Mouse (Mus musculus) adrenal gland, postnatal 14 days (tissue): ENCODE results near the gene Olfr1262. TPM values are rescaled to one million over a fixed set of nuclear protein-coding genes. Genes with fewer than 3 reads are reported as not detected.

ENCODE experiments used
- DNase-seq: peaks from one replicate; pipeline ENCODE4 v3.0.0; 2021; ENCODE audit warnings: mixed read lengths
- long read RNA-seq, 2 experiments: library from polyadenylated mRNA; stranded (forward); transcript quantifications; one replicate each; pipeline ENCODE4 v2.0.0; 2021
- total RNA-seq: library from RNA; stranded (reverse); gene quantifications from 2 replicates; pipeline ENCODE4 v1.2.3, GENCODE M21; 2021

Olfr1262 gene
- not detected in 2 replicates for total RNA-seq
- long read RNA-seq, experiment 1: 0 reads
- long read RNA-seq, experiment 2: 0 reads

DNA sequence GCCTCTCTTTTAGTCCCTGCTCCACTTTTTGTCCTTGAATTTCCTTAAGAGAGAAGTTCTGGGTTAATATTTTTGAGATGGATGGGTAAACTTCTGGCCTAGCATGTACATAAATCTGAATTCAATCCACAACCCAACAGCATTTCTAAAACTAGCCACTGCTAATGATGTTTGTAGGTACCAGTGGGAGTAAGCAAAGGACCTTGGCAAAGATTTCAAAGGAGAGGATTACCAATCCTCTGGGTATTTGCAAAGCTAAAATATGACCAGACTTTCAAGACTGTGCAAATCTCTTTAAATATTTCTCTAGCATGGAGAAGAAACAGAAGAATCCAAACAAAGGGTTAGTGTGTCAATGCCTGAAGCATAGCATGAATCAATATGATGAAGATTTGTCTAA, at the start of gene Olfr1262:
Gene Olfr1262, plus strand, starts transcription at position 301 of the 400 bp plus-strand sequence.
- no peak for DNase-seq

- DNase-seq: no peak
Observed at GRCm38 (mm10) chr2:89974184-89974583, 25.8 kb upstream of the Olfr1262 start, which contains the start of gene Olfr1260. Gene Olfr1260 (plus strand): TSS chr2:89974340.

DNA sequence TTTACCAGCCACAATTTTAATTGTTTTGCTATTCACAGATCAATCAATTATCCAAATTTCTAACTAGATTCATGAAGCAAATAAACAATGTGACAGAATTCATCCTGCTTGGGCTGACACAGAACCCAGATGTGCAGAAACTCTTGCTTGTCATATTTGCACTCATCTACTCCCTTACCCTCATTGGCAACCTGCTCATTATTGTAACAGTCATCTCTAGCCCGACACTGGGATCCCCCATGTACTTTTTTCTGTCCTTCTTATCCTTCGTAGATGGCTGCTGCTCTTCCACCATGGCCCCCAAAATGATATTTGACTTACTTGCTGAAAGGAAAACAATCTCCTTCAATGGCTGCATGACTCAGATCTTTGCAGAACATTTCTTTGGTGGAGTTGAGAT, 22.2 kb upstream of the Olfr1262 start:
- no peak for DNase-seq

DNA sequence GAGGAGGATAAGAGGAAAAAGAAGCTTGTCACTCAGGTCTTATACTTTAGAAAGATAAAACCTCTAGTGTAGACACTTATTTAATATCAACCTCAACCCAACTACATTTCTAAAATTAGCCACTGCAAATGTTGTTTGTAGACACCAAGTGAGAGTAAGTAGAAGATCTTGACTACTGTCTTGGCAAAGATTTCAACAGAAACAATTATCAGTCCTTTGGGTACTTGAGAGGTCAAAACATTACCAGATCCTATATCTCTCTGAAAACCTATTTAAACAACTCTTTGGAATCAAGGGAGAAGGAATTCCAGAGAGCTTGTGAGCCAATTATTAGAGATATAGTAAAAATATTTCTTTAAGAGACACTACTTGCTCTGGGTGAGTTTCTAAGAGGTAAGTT, 9.0 kb upstream of the Olfr1262 start, which contains the start of gene Olfr1261:
Gene Olfr1261, plus strand, starts transcription at position 301 of the 400 bp plus-strand sequence.
- no peak for DNase-seq

DNA sequence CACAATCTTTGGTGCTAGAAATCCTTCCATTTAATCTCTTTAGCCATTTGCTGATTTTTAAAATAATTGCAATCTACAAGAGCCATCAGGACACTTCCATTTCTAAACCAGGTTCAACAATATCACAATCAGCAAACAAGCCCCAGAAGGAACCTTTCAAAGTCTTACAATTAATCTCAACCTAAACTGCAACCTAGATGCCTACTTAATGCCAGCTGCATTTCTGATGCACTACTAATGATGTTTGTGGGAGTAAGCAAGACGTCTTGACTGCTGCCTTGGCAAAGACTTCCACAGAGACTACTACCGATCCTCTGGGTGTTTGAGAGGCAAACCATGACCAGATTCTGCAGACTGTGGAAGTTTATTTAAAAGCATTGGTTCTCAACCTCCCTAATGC, 11.9 kb downstream of the Olfr1262 start, which contains the start of gene Olfr1263:
Gene Olfr1263, plus strand, starts transcription at position 301 of the 400 bp plus-strand sequence.
- no peak for DNase-seq

DNA sequence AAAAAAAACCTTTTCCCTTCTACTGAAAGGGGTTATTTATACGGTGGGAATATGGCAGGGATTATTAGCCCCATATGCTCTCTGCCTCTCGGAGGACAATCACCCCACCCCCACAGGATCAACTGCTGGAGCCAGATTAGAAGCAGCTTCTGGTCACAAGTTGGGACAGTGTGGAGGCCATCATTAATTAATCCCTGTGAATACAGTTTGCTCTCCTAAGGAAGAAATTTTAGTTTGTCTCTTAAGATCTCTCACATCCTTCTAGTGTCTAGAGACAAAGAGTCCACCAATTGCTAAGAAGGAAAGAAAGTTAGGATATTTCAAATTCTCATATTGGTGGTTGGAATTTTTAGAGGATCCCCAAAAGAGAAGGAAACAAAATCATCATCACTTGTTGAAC, 25.5 kb downstream of the Olfr1262 start, which contains the start of gene Olfr1264:
Gene Olfr1264, minus strand, starts transcription at position 101 of the 400 bp plus-strand sequence.
- DNase-seq: no peak

GRCm38 (mm10) chr2:90035037-90035436, 35.1 kb downstream of the Olfr1262 start, which contains the start of gene Olfr1265:
Gene Olfr1265 (plus strand): TSS chr2:90035337.
- DNase-seq: no peak

Other genes starting within 250 kb of the Olfr1262 start
- not detected in 2 replicates for gene Olfr1253, start 243.1 kb upstream of the Olfr1262 start, total RNA-seq
- not detected in 2 replicates for gene Olfr1254, start 206.5 kb upstream of the Olfr1262 start, total RNA-seq
- not detected in 2 replicates for gene Olfr1255, start 188.1 kb upstream of the Olfr1262 start, total RNA-seq
- gene Olfr1256, start 158.6 kb upstream of the Olfr1262 start, total RNA-seq: not detected in 2 replicates
- gene Olfr48, start 151.9 kb upstream of the Olfr1262 start, total RNA-seq: not detected in 2 replicates
- not detected in 2 replicates for gene Olfr1257, start 121.7 kb upstream of the Olfr1262 start, total RNA-seq
- gene Olfr1258, start 72.8 kb upstream of the Olfr1262 start, total RNA-seq: not detected in 2 replicates
- gene Olfr1259, start 51.5 kb upstream of the Olfr1262 start, total RNA-seq: not detected in 2 replicates
- not detected in 2 replicates for gene Olfr1260, start 25.8 kb upstream of the Olfr1262 start, total RNA-seq
- not detected in 2 replicates for gene Olfr1261, start 8.9 kb upstream of the Olfr1262 start, total RNA-seq
- not detected in 2 replicates for gene Olfr1263, start 12.0 kb downstream of the Olfr1262 start, total RNA-seq
- not detected in 2 replicates for gene Olfr1264, start 25.4 kb downstream of the Olfr1262 start, total RNA-seq
- gene Olfr1265, start 35.2 kb downstream of the Olfr1262 start, total RNA-seq: not detected in 2 replicates
- gene Olfr140, start 63.4 kb downstream of the Olfr1262 start, total RNA-seq: not detected in 2 replicates
- gene Olfr1269, start 121.3 kb downstream of the Olfr1262 start, total RNA-seq: not detected in 2 replicates
- gene Olfr32, start 142.2 kb downstream of the Olfr1262 start, total RNA-seq: not detected in 2 replicates
- not detected in 2 replicates for gene Olfr1270, start 152.9 kb downstream of the Olfr1262 start, total RNA-seq
- gene Olfr1506, start 224.3 kb downstream of the Olfr1262 start, total RNA-seq: not detected in 2 replicates